ENCODE assay signal across 8 mouse cellular contexts in genomic region chr8:90908580-90909471, GRCm38 (mm10).
A peak's percentile ranks its signal among the peaks of the same experiment; 100 is the strongest.
DNase-seq lines count a peak whose midpoint lies in the region; ATAC-seq and TF ChIP-seq lines count a peak whose summit lies in the region.

No protein-coding gene starts in this region.

- H3K79me2 ChIP-seq in liver, adult 2 months (ENCODE audit: control insufficient read depth, insufficient read depth, low read length) = peaks cover 7% of the 10 kb centered on the region; the same call in 1 of the 2 replicates

- TF ChIP-seq POLR2A in liver, adult 2 months (IDR thresholded peaks at IDR 0.05; ENCODE audit: extremely low read depth, insufficient read depth, low read length) = peak; percentile 62; the same call in 1 of the 2 replicates

- H3K4me2 ChIP-seq in embryonic facial prominence, embryonic 14.5 days (ENCODE audit: low read depth, low read length) = peak overlapping the region; percentile 88

- H3K4me1 ChIP-seq in embryonic facial prominence, embryonic 14.5 days (ENCODE audit: control insufficient read depth, insufficient read depth, low read length) = peaks cover 4% of the 10 kb centered on the region; the same call in 1 of the 2 replicates
- H3K4me1 ChIP-seq in liver, adult 2 months (ENCODE audit: control insufficient read depth, insufficient read depth, low read length) = peaks cover 6% of the 10 kb centered on the region

- peak overlapping the region; percentile 83 for H3K4me3 ChIP-seq in embryonic facial prominence, embryonic 14.5 days (ENCODE audit: low read depth, low read length)
- peak overlapping the region; percentile 91 for H3K4me3 ChIP-seq in liver, adult 2 months (ENCODE audit: insufficient read depth, low read depth, low read length)

- peak; percentile 27 for ATAC-seq in embryonic facial prominence, embryonic 14.5 days (ENCODE audit: low read depth)
- ATAC-seq in monocyte, adult 5-6 weeks (replicated peaks; ENCODE audit: insufficient number of reproducible peaks, low FRiP score, low TSS enrichment, poor library complexity, severe bottlenecking) = peak; percentile 25; the same call in 1 of the 2 replicates

- no peaks in the 10 kb centered on the region for H3K9me3 ChIP-seq in embryonic facial prominence, embryonic 14.5 days (ENCODE audit: control insufficient read depth, low read length)

- H3K36me3 ChIP-seq in embryonic facial prominence, embryonic 14.5 days (ENCODE audit: control insufficient read depth, insufficient read depth, low read length) = no peaks in the 10 kb centered on the region
- no peaks in the 10 kb centered on the region for H3K36me3 ChIP-seq in liver, adult 2 months (ENCODE audit: control insufficient read depth, insufficient read depth, low read length)

- TF ChIP-seq CTCF in liver, adult 2 months (IDR thresholded peaks at IDR 0.05; ENCODE audit: low read depth, low read length) = no peak

- DNase-seq in A20 (ENCODE audit: low read depth, low spot score) = peak; percentile 70
- peak; percentile 66 to 75 for DNase-seq in adrenal gland, postnatal 36 days
- peak; percentile 53 for DNase-seq in embryonic facial prominence, embryonic 14.5 days (ENCODE audit: low spot score)
- peak; percentile 63 for DNase-seq in heart, adult 8-10 months (ENCODE audit: low spot score)
- DNase-seq in kidney, adult 8-10 months = peak; percentile 43 to 50
- no peak for DNase-seq in liver, adult 2 months (ENCODE audit: extremely low read depth, low read depth, low spot score)
- peak; percentile 38 to 48 for DNase-seq in spleen, postnatal 36 days (ENCODE audit: low spot score in 2 of 2)

- peak overlapping the region; percentile 77 for H3K27ac ChIP-seq in embryonic facial prominence, embryonic 14.5 days (replicated peaks; ENCODE audit: low read depth, low read length)
- H3K27ac ChIP-seq in liver, adult 2 months (replicated peaks; ENCODE audit: insufficient read depth, low read depth, low read length) = peak overlapping the region; percentile 84

- 0% methylated on average over 23 of the region's 89 CpGs for WGBS in embryonic facial prominence, embryonic 14.5 days
- under 1% methylated on average over 81 of the region's 89 CpGs for WGBS in liver, adult 2 months

- H3K27me3 ChIP-seq in embryonic facial prominence, embryonic 14.5 days (replicated peaks; ENCODE audit: control insufficient read depth, insufficient read depth, low read length) = no peaks in the 10 kb centered on the region
- H3K27me3 ChIP-seq in liver, adult 2 months (ENCODE audit: control insufficient read depth, insufficient read depth, low read length) = no peaks in the 10 kb centered on the region

- H3K9ac ChIP-seq in embryonic facial prominence, embryonic 14.5 days (ENCODE audit: low read depth, low read length) = peak overlapping the region; percentile 79
- peak overlapping the region; percentile 95 for H3K9ac ChIP-seq in liver, adult 2 months (ENCODE audit: low read depth, low read length)
